Mouse (Mus musculus) MEL (cell line): ENCODE results near the gene Slc25a12.

ENCODE experiments used
- CHD1 ChIP-seq: IDR thresholded peaks from 2 replicates; pipeline ENCODE4 v1.6.1; 2012; ENCODE audit warnings: low read depth, mild to moderate bottlenecking, inconsistent platforms, low read length, improper control_type of control experiment
- CHD2 ChIP-seq: IDR thresholded peaks from 2 replicates; pipeline ENCODE4 v1.6.1; 2011; ENCODE audit warnings: low read length, improper control_type of control experiment
- CTCF ChIP-seq, 3 experiments: IDR thresholded peaks in 2 of 3; conservative IDR thresholded peaks in 1 of 3; 2 replicates each; pipeline ENCODE4 v1.5.1; 2011 to 2012; ENCODE audit warnings: low read length in 3 of 3, low read depth in 2 of 3, mild to moderate bottlenecking in 2 of 3, improper control_type of control experiment in 1 of 3, inconsistent platforms in 1 of 3, mixed read lengths in 1 of 3, moderate library complexity in 1 of 3; ENCODE audit not compliant: control insufficient read depth in 1 of 3, insufficient read depth in 1 of 3, poor library complexity in 1 of 3, severe bottlenecking in 1 of 3
- ELF1 ChIP-seq: IDR thresholded peaks from 2 replicates; pipeline ENCODE4 v1.6.1; 2014; ENCODE audit warnings: low read depth, mild to moderate bottlenecking, inconsistent platforms, low read length, improper control_type of control experiment, moderate library complexity
- ETS1 ChIP-seq: IDR thresholded peaks from 2 replicates; pipeline ENCODE4 v1.6.1; 2012; ENCODE audit warnings: low read depth, mild to moderate bottlenecking, inconsistent platforms, low read length, improper control_type of control experiment, moderate library complexity
- GATA1 ChIP-seq: IDR thresholded peaks from 2 replicates; pipeline ENCODE4 v1.6.1; 2011; ENCODE audit warnings: low read depth, low read length, improper control_type of control experiment
- MAZ ChIP-seq: IDR thresholded peaks from 2 replicates; pipeline ENCODE4 v1.6.1; 2012; ENCODE audit warnings: low read depth, mild to moderate bottlenecking, inconsistent platforms, low read length, improper control_type of control experiment
- MEF2A ChIP-seq: IDR thresholded peaks from 2 replicates; pipeline ENCODE4 v1.6.1; 2014; ENCODE audit warnings: low read depth, mild to moderate bottlenecking, inconsistent platforms, low read length, improper control_type of control experiment; ENCODE audit not compliant: poor library complexity, insufficient replicate concordance, severe bottlenecking; ENCODE audit errors: extremely low read depth
- POLR2A ChIP-seq, 2 experiments: IDR thresholded peaks; 2 replicates each; pipeline ENCODE4 v1.6.1; 2011 to 2012; ENCODE audit warnings: low read length in 2 of 2, mild to moderate bottlenecking in 2 of 2, control low read depth in 1 of 2, improper control_type of control experiment in 1 of 2, low read depth in 1 of 2, moderate library complexity in 1 of 2; ENCODE audit not compliant: control insufficient read depth in 1 of 2, insufficient read depth in 1 of 2, poor library complexity in 1 of 2
- TBP ChIP-seq: IDR thresholded peaks from 2 replicates; pipeline ENCODE4 v1.8.0; 2011; ENCODE audit warnings: low read depth, low read length, improper control_type of control experiment
- USF2 ChIP-seq, 2 experiments: IDR thresholded peaks; 2 replicates each; pipeline ENCODE4 v1.6.1; 2011 to 2012; ENCODE audit warnings: improper control_type of control experiment in 2 of 2, low read length in 2 of 2, borderline replicate concordance in 1 of 2, inconsistent platforms in 1 of 2, low read depth in 1 of 2, mild to moderate bottlenecking in 1 of 2; ENCODE audit not compliant: insufficient read depth in 1 of 2
- ZNF384 ChIP-seq: IDR thresholded peaks from 2 replicates; pipeline ENCODE4 v1.6.1; 2012; ENCODE audit warnings: low read depth, mild to moderate bottlenecking, inconsistent platforms, low read length, improper control_type of control experiment

DNA sequence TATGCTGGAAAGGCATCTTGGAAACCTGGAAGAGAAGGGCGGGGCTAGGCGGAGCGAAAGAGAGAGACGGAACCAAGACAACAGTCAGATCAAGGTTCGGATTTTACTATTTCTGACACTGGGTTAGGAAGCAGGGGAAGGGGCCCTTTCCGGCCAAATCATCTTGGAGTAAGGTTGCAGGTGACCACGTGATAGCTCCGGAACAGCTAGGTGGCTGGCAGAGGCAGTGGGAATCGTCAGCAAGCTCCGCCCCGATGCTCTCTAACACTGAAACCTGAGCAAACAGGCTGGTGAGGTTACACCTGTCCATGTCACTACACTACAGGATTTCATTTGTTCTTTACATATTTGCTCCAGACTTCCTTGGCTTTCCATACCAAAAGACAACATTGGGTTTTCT, 16.3 kb upstream of the Slc25a12 start:
- TF ChIP-seq MEF2A (no peak), CTCF (IDR thresholded peaks at IDR 0.05 in 2 of 3, conservative IDR thresholded peaks at IDR 0.05 in 1 of 3; ENCODE audit: control insufficient read depth in 1 of 3, insufficient read depth in 1 of 3, low read depth in 2 of 3, low read length in 3 of 3, poor library complexity in 1 of 3, severe bottlenecking in 1 of 3) (no peak), TBP (no peak), POLR2A (IDR thresholded peaks at IDR 0.05; ENCODE audit: control insufficient read depth in 1 of 2, insufficient read depth in 1 of 2, low read depth in 1 of 2, low read length in 2 of 2, poor library complexity in 1 of 2) (no peak), CHD2 (no peak), ETS1 (no peak), CHD1 (no peak), USF2 (IDR thresholded peaks at IDR 0.05; ENCODE audit: borderline replicate concordance in 1 of 2, insufficient read depth in 1 of 2, low read depth in 1 of 2, low read length in 2 of 2) (no peak), ELF1 (no peak), MAZ (no peak), ZNF384 (no peak), GATA1 (no peak)
